Comparison of ENCODE assay signal across 8 mouse cellular contexts in genomic region chrX:53975545-53976272, GRCm38 (mm10).
DNase-seq lines count a peak whose midpoint lies in the region; ATAC-seq lines count a peak whose summit lies in the region.

No protein-coding gene starts in this region.

- H3K4me3 ChIP-seq in heart, embryonic 13.5 days, result peak overlapping the region; percentile 52
- peak overlapping the region; percentile 55 for H3K4me3 ChIP-seq in embryonic facial prominence, embryonic 10.5 days
- peak overlapping the region; percentile 44 for H3K4me3 ChIP-seq in hindbrain, embryonic 16.5 days (ENCODE audit: low read length)
- peak overlapping the region; percentile 35 for H3K4me3 ChIP-seq in midbrain, embryonic 15.5 days

- 16% methylated on average over 22 of the region's 28 CpGs for whole genome bisulfite sequencing in heart, embryonic 13.5 days
- 19% methylated on average over 28 of the region's 28 CpGs for WGBS in embryonic facial prominence, embryonic 10.5 days
- WGBS in hindbrain, embryonic 16.5 days, result 17% methylated on average over 23 of the region's 28 CpGs
- WGBS in midbrain, embryonic 15.5 days, result 20% methylated on average over 28 of the region's 28 CpGs

- no peaks in the 10 kb centered on the region for H3K36me3 ChIP-seq in heart, embryonic 13.5 days
- H3K36me3 ChIP-seq in embryonic facial prominence, embryonic 10.5 days (replicated peaks), result no peaks in the 10 kb centered on the region
- no peaks in the 10 kb centered on the region for H3K36me3 ChIP-seq in hindbrain, embryonic 16.5 days (ENCODE audit: control insufficient read depth, insufficient read depth, low read length)
- H3K36me3 ChIP-seq in midbrain, embryonic 15.5 days (replicated peaks), result no peaks in the 10 kb centered on the region

- intact Hi-C loops in gastrocnemius, postnatal 14 days (cut with DNase I; ENCODE audit: low total_unique reads), result no loop called here

- H3K27me3 ChIP-seq in heart, embryonic 13.5 days (replicated peaks), result peaks cover 21% of the 10 kb centered on the region
- peaks cover 28% of the 10 kb centered on the region for H3K27me3 ChIP-seq in embryonic facial prominence, embryonic 10.5 days (replicated peaks; ENCODE audit: low read depth, poor library complexity, severe bottlenecking)
- H3K27me3 ChIP-seq in hindbrain, embryonic 16.5 days (replicated peaks; ENCODE audit: control insufficient read depth, insufficient read depth, low read length), result no peaks in the 10 kb centered on the region
- no peaks in the 10 kb centered on the region for H3K27me3 ChIP-seq in midbrain, embryonic 15.5 days (replicated peaks)

- H3K9ac ChIP-seq in heart, embryonic 13.5 days, result no peak overlapping the region
- H3K9ac ChIP-seq in hindbrain, embryonic 16.5 days (ENCODE audit: low read depth, low read length), result no peak overlapping the region
- no peak overlapping the region for H3K9ac ChIP-seq in midbrain, embryonic 15.5 days

- DNase-seq in heart, adult 9 months (ENCODE audit: low spot score in 2 of 2), result no peak
- peak; percentile 29 for DNase-seq in embryonic facial prominence, embryonic 10.5 days (ENCODE audit: low spot score)
- DNase-seq in right cerebral cortex, postnatal 36 days (ENCODE audit: low spot score in 2 of 2), result no peak
- no peak for DNase-seq in gastrocnemius, postnatal 14 days

- no peak for ATAC-seq in heart, embryonic 13.5 days (ENCODE audit: extremely low read depth, insufficient number of reproducible peaks, low FRiP score, low TSS enrichment)
- 0 out of 2 replicates have a peak, but pooled peaks have one; percentile 17 for ATAC-seq in hindbrain, embryonic 16.5 days
- peak; percentile 40; the same call in 1 of the 2 replicates for ATAC-seq in midbrain, embryonic 15.5 days (replicated peaks)
- no peak for ATAC-seq in monocyte, adult 5-6 weeks (replicated peaks; ENCODE audit: insufficient number of reproducible peaks, low FRiP score, low TSS enrichment, poor library complexity, severe bottlenecking)

- no peak overlapping the region for H3K27ac ChIP-seq in heart, embryonic 13.5 days (replicated peaks)
- no peak overlapping the region for H3K27ac ChIP-seq in embryonic facial prominence, embryonic 10.5 days (replicated peaks)
- no peak overlapping the region for H3K27ac ChIP-seq in hindbrain, embryonic 16.5 days (ENCODE audit: low read depth, low read length)
- H3K27ac ChIP-seq in midbrain, embryonic 15.5 days, result no peak overlapping the region

- no peaks in the 10 kb centered on the region for H3K9me3 ChIP-seq in heart, embryonic 13.5 days
- H3K9me3 ChIP-seq in embryonic facial prominence, embryonic 10.5 days, result peaks cover 3% of the 10 kb centered on the region; the same call in 1 of the 2 replicates
- H3K9me3 ChIP-seq in hindbrain, embryonic 16.5 days (ENCODE audit: control insufficient read depth, low read length), result no peaks in the 10 kb centered on the region
- H3K9me3 ChIP-seq in midbrain, embryonic 15.5 days, result no peaks in the 10 kb centered on the region

- H3K4me1 ChIP-seq in heart, embryonic 13.5 days, result no peaks in the 10 kb centered on the region
- H3K4me1 ChIP-seq in embryonic facial prominence, embryonic 10.5 days, result no peaks in the 10 kb centered on the region
- H3K4me1 ChIP-seq in hindbrain, embryonic 16.5 days (ENCODE audit: control insufficient read depth, insufficient read depth, low read depth, low read length), result no peaks in the 10 kb centered on the region
- peaks cover 3% of the 10 kb centered on the region; the same call in 1 of the 2 replicates for H3K4me1 ChIP-seq in midbrain, embryonic 15.5 days

- peak overlapping the region; percentile 78 for H3K4me2 ChIP-seq in heart, embryonic 13.5 days
- peak overlapping the region; percentile 77 for H3K4me2 ChIP-seq in hindbrain, embryonic 16.5 days (ENCODE audit: low read length)
- H3K4me2 ChIP-seq in midbrain, embryonic 15.5 days, result peak overlapping the region; percentile 80

Comparison
In these comparisons a context has a peak if more than half of its experiments do, and no peak if none do; other contexts are left out.
1. ATAC-seq: peak in hindbrain, embryonic 16.5 days (single experiment) and midbrain, embryonic 15.5 days (single experiment); none in heart, embryonic 13.5 days (single experiment) and monocyte, adult 5-6 weeks (single experiment).
2. Peak in every context shown above with its lines, with median percentiles within 50 percentile points of each other: H3K4me2 ChIP-seq and H3K4me3 ChIP-seq.